Mouse (Mus musculus) cerebellum, adult 8-10 months (tissue): ENCODE data around the gene 0610030E20Rik.

Experiments
- DNase-seq: peaks from one replicate; pipeline ENCODE4 v3.0.0; 2022

The 0610030E20Rik gene

DNA sequence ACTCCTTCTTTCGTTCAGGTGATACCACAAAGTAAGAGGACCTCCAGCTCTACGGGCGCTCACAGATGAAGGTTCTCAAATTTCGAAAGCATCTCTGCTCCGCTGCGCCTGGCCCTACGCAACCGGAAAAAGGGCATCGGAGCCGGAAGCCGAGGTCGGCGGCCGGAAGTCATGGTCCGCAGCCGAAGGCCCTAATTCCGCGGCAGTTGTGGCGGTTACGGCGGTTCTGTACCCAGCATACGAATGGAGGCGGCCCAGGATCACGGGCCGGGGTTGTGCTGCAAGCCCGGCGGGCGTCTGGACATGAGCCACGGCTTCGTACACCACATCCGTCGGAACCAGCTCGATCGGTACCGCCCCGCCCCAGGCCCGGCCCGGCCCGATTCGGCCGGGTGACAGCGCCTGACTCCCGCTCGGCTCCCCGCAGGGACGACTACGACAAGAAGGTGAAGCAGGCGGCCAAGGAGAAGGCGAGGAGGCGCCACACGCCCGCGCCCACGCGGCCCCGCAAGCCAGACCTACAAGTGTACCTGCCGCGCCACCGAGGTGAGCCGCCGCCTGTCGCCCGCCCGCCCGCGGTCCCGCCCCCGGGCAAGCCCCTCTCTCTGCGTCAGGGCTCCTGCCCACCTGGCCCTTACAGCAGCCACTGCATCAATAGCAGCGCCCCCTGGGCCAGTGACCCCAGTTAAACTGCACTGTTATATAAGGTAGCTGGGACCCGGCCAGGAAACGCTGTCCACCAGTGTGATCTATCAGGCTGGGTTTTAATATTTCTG, at the start of gene 0610030E20Rik:
TSS of gene 0610030E20Rik (plus strand) at position 152 of the 776 bp plus-strand sequence.
- peak; percentile 75 for DNase-seq

DNA sequence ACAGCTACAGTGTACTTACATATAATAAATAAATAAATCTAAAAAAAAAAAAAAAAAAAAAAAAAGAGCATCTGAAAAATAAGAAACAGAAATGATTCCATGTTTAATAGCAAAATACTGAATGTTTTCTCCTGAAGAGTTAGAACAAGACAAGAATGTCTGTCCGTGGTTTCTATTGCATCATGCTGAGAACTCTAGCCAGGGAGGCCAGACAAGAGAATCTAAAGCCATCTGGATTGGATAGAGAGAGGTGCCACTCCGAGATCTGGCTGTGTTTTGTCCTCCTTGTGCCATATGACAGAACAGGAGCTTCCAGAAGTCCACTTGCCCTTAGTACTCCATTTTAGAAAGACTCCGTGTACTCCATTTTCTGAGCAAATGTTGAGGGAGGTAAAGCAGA, 49.3 kb upstream of the 0610030E20Rik start:
- DNase-seq: no peak

DNA sequence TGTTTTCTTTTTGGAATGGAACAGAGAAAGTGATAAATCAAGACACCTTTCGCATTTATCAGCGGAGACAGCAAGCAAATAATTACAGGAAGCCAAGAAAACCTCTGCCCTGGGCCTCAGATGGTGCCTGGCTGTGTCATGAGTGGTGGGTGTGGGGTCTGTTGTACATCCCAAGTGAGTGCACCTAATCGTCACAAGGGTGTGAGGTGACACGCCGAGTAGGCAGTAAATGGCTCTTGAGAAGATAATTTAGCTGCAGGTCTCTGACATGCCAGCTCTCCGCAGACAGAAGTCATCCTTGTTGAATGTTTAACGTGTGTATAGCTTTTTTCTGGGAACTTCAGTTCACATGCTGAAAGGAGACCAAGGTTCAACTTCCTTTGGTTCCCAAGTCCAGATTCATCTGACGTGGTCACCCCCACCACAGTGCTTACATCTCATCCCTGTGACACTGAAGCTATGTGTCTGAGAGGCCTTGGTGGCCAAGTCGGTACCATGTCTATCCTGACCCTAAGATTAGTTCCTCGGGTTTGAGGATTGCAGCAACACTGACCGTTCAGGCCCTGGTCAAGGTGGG, 44.7 kb upstream of the 0610030E20Rik start:
- no peak for DNase-seq

DNA sequence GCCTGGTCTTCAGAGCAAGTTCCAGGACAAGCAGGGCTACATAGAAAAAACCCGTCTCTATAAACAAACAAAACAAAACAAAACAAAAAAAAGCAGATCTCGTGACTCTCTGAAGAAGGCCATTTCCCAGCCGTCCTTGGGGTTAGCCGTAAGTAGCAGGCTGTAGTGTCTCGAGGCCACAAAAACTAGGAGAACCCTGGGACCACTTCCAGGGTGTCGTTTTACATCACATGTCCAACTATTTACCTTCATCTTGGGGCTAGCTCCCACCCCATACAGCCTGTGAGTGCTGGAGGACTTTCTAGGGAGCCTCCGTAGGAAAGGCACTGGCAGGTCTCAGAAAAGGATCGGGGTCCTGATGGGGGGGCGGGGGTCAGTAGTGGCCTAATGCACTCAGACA, 43.6 kb upstream of the 0610030E20Rik start:
- no peak for DNase-seq

DNA sequence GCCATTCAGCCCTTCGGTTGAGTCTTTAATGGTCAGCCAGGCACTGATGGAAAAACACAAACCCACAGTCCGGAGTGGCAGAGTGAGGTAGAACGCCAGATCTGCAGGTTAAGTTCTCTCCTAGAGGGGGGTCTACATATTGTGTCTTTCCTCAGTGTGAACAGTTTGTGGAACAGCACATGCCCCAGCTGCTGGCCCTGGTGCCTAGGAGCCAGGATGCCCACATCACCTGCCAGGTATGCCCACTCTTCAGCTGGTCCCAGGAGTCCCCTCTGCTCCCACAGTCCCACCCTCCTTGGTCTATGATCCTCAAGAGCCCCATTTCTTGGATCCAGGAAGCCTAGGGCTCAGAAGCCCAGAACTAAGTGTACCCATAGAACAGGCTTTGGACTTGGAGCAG, 34.9 kb upstream of the 0610030E20Rik start:
- DNase-seq: no peak

DNA sequence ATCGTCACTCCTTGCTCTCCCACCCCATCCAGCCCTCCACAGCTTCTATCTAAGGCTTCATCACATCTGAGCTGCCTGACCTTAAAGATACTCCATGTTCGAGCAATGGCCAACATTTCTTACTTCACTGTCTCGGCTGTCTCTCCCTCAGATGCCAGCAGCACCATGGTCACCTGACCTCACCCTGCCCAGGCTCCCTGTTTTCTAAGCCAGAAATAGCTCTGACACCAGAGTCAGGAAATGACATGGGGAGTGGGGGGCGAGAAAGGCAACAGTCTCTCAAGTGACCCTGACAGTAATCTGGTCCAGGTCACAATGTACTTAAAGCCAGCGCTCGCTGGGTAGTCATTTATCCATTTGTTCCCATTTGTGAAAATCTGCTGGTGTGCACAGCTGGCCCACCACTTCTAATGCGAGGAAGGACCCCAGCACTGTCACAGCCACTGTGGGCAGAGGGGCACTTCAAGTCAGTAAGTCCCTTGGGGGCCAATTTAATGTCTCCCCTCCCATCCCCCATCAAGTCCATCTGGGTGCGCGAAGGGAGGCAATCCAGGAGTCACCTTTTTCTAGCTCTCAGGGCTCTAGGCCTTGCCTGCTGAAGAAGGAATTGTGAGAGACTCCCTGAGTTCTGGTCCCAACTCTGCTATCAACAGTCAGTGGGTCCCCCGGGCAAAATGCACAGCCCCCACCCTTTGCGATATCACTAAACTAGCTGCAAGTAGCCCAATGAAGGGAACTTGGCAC, 33.8 kb upstream of the 0610030E20Rik start:
- DNase-seq: no peak

DNA sequence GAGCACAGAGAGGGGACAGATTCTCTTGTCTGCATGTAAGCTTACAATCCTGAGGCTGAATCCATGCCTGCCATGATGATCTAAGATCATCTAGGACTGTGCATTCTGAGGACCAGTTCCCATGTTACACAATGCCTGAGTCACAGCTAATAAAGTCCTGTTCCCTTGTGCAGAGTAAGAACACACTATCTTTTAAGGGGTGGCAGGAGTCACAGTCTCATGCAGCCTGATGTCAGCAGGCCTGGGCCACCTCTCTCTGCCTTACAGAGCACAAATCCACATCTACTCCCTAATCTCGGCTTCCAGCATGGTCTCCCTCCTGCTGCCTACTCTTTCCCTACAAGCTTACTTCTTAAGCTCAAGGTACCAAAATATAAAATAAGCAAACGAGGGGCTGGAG, 31.7 kb upstream of the 0610030E20Rik start:
- DNase-seq: no peak

DNA sequence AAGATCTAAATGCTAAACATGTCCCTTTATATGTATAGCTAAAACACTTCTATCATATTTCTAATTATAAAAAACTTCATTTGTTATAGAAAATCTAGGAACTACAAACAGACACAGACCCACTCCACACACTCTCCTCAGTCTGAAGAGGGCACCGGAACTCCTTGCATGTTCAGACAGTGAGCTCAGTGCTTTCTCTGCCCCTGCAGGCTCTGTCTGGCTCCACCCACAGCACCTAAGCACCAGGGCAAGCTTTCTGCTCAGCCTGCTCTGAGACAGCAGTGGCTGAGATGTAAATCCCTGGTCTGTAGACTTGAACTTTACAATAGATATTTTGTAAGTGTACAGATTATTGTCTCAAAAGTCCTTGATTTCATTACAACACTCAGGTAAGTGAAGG, 31.1 kb upstream of the 0610030E20Rik start:
- no peak for DNase-seq

DNA sequence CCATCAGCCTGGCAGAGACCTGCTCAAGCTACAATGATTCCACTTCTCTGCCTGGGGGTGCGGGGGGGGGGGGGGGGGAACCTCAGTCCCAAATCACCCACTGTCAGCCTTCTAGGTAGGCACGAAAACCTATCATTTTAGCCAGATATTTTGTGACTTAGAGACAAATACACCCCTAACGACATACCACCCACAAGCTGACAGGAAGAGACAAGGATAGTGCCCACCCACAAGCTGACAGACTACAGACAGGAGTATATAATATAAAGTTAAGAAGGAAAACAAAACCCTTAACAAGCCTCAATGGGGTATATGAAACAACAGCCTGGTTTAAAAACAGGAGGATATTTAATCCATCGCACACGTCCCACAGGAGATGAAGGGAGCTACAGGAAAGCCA, 28.7 kb upstream of the 0610030E20Rik start:
- no peak for DNase-seq

DNA sequence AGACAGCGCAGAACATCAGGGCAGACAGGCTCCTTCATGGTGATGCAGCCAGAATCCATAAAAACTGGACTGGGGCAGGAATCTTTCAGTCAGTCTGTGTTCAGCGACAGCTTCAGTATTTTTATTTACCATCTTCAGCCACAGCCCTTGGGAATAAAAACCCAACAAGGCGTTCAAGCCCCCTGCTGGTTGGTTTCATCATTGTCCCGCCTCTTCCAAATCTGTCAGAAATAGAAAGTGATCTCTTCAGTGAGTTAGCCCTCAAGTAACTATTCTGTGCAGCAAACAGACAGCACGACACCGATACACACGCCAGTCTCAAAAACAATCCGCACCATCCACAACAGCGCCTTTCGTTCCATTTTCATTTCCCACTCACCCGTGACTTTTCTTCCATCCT, 28.1 kb upstream of the 0610030E20Rik start:
- DNase-seq: no peak

DNA sequence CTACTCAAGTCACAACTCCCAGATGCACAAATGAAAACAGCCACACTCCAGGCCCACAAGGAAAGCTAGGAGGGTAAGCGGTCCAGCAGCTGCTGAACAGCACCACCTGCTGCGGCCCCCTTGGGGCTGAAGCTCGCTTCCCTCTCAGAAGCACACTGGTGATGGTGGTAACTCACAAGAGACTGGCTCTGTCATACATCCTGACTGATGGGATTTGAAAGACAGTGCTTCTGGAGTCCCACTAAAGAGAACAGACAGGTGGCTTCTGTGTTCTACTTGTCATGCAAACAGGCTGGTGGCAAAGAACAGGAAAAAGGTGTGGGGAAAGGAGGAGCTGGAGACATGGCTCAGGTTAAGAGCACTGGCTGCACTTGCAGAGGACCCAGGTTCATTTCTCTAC, 24.2 kb upstream of the 0610030E20Rik start:
- no peak for DNase-seq

DNA sequence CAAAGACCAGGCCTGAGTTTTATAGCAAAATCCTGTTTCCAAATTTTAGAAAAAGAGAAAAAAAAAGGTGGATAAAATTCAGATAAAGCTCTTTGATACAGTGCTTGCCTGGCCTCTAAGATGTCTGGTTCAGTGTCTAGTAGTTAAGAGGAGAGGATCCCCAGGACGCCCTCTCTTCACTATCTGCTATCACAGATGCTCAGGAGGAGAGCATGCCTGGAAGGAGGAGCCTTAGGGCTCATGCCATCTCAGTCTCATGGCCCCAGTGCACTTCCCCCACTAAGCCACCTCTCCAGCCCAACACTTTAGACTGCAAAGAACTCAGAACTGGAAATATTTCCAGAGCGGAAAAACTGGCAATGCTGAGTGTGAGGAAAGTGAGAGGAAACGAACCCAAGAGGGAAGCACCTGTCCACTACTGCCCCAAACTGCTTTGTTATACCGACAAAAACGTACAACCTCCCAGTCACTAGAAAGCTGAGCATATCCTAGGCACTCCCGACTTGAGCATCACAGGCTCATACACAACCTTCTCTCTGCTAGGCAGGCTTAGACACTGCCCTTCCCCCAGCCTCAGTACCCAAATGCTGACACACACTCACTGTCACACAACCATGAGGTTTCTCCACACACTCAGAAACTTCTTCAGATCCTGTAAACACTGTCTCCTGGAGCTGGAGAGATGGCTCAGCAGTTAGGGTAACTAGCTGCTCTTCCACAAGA, 23.2 kb upstream of the 0610030E20Rik start:
- DNase-seq: no peak

DNA sequence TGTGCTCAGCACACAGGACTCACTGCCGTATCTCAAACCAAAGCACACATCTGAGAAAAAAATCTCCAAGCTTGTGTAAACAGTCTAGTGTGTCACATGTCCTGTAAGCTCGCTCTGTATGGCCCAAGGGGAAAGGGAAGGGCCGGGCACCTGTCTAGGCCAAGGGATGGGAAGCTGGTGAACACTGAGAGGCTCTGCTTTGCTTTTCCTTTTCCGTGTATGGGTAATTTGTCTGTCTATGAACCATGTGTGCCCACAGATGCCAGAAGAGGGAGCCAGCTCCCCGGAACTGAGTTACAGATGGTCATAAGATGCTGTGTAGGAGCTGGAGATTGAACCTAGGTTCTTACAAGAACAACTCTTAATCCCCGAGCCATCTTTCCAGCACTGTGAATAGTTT, 20.8 kb upstream of the 0610030E20Rik start:
- no peak for DNase-seq

DNA sequence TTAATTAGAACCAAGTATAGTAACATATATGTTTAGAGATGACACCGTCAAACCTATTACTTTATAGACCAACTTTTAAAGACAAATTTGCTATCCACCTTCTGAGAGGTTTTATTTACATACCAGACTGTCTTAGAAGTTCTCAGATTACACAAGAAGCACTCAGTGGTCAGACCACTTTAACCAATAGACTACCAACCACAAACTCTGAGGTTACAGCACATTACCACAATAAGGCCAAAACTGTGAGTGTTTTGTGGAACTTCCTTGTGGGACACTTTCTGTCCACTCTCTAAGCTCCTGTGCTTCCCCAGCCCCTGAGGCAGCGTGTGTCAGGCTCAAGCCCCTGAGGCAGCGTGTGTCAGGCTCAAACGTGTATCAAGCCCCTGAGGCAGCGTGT, 18.1 kb upstream of the 0610030E20Rik start:
- DNase-seq: no peak

DNA sequence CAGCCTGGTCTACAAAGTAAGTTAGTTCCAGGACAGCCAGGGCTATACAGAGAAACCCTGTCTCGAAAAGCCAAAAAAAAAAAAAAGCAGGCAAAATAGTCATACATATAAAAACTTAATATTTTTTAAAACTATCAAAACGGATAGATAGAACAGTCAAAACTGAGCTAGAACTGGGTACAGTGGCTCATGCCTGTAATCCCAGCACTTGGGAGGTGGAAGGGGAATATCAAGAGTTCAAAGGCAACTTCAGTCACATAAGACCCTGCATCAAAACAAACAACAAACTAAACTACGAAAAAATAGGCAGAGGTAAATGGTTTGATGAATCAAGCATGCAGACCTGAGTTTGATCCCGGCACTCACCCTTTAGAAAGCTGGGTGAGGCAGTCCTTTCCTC, 17.0 kb upstream of the 0610030E20Rik start:
- no peak for DNase-seq

DNA sequence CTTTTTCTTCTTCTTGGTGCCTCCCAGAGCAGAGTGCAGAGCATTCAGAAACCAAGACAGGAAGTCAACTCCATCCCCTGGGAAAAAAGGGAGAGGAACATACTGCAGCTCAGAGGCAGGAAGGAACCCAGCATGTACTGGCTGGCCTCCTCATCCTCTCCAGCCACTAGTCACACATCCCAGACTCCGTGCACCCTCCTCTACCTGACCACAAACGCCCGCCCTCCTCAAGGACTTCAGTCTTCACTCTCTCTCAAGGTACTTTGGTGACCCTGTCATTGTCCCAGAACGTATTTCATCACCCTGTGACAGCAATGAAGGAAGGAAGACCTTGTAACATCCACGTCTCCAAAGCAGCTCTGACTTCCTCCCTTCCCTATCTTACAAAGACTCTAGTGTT, 14.0 kb upstream of the 0610030E20Rik start:
- no peak for DNase-seq

DNA sequence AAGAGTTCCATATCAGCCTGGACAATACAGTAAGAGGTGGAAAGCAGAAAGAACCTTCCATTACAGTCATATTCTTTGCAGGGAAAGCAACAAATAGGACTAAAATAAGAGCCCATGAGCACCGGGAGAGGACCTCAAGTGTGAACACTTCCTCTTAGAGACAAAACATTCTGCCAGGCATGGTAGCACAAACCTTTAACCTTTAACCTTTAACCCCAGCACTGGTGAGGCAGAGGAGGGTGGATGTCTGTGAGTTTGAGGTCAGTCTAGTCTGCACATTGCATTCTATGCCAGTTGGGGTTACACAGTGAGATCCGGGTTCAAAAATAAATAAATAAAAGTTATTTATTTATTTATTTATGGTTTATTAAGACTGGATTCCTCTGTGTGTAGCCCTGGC, 6.6 kb upstream of the 0610030E20Rik start:
- DNase-seq: no peak

DNA sequence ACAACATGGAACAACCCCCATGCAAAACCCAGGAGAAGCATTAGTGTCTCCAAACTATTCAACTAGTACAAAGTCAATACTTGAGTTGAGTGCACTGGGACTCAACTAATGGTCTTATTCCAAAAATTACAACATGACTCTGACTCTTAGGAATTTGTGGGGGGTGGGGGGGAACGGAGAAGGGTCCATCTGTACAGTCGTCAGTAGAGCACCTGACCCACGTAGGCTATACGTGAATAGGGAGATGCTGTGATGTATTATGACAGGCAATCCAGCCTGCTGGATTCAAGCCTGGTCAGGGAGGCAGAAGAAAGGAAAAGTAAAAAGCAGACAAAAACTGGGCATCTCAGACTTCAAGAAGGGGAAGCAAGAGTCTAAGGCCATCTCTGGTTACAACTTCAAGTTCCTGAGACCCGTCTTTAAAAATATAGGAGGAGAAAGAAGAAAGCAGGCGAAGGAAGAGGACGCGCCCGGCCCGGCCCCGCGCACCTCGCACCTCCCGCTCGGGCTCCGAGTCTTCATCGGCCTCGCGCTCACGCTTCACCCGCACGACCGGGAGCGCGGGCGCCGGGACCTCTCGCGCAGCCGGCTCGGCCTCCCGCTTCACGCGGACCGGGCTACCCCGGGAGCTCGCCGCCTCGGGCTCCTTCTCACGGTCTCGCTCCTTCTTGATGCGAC, 2.6 kb upstream of the 0610030E20Rik start:
- no peak for DNase-seq

DNA sequence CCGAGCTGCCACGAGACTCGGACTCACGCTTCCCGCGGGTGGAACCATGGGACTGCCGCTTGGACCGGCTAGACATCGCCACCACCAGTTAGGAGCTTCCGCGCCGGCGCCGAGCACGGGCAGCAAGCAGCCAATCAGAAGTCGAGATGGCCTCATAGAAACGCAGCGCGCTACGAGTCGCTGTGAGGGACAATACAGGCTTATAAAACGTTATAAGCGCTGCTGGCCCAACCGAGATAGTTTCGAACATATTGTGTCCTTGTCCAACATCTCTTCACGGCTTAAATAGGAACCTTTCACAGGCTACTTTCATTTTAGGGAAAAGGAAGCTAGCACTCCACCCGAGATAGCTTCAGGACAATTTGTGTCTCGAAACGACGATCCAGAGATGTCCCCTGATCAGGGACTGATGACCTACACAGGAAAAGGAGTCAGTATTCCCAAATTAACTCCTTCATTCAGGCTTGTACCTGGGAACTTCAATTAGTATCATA, 2.0 kb upstream of the 0610030E20Rik start, which contains the start of gene Usp39:
TSS of gene Usp39 (minus strand) at position 111 of the 494 bp plus-strand sequence.
- peak; percentile 92 for DNase-seq

DNA sequence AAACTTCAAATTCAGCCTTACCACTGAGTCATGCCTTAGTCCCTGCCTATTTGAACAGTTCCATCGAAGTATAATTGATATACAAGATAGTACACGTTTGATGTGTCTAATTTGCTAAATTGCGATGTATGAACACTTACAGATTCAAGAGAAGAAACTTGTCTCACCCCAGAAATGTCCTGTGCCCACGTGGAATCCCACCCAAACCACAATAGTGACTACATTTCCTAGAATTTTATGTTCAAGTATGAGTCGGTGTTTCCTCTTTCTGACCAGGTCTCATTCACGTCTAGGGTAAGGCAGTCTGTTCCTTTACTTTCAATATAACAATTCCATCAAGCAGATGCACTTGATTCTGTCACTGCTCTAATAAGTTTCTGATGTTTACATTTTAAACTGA, 1.5 kb upstream of the 0610030E20Rik start:
- no peak for DNase-seq

DNA sequence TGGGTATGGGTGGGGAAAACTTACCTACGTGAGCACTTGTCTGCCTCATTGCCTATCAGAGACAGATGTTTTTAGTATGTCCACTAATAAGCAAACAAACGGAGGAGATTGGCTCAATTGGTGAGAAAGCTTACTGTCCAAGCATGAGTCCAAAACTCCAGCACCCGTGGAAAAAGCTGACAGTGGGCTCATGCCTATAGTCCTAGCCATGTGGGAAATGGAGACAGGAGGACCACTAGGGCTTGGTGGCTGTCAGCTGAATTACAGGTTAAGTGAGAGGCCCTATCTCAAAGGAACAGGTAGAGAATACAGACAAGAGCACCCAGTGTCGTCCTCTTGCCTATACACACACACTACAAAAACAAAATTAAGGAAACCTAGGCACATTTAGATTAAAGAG, 856 bp upstream of the 0610030E20Rik start:
- no peak for DNase-seq

DNA sequence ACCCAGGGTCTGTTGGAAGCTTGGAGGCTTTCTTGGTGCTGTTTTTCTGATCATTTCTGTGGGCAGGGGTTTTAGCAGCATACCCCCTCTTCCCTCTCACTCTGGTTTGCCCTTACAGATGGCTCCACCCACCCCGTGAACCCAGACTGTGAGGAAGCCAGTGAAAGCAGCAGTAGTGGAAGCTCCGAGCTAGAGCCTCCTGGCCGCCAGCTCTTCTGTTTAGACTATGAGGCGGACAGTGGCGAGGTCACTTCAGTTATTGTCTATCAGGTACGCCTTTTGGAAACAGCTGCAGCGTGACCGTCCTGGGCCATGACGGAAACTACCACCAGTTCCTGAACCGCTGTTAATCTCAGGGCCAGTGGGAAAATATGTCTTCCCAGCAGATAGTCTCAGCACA, 1.3 kb downstream of the 0610030E20Rik start:
- DNase-seq: no peak

DNA sequence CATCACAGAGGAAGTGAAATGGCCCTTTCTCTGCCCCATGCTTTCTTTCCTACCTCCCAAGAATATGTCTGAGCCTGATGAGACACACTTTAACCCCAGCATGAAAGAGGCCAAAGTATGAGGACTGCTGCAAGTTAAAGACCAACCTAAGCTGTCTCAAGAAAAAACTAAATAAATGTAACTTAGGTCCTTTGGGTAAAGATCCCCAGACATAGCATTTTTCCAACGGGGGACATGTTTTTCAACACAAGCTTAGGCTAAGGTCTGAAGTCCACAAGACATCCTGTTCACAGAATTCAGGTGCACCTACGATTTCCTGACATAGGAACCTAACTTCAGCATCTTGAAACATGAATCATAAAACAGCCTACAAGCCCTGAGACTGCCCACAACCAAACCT, 3.1 kb downstream of the 0610030E20Rik start:
- no peak for DNase-seq
